Mouse (Mus musculus) G1E (cell line): ENCODE measurements around the gene Lgals4.

Experiments used
- CTCF ChIP-seq: IDR thresholded peaks from 2 replicates; pipeline ENCODE4 v1.5.1; 2012; ENCODE audit warnings: low read depth, low read length, inconsistent platforms, mixed read lengths
- GATA1 ChIP-seq: IDR thresholded peaks from 2 replicates; pipeline ENCODE4 v1.6.1; 2012; ENCODE audit warnings: borderline replicate concordance, low read length, inconsistent platforms, mixed read lengths
- POLR2AphosphoS5 ChIP-seq: IDR thresholded peaks from 2 replicates; pipeline ENCODE4 v1.6.1; 2012; ENCODE audit warnings: low read depth, low read length, inconsistent platforms; ENCODE audit not compliant: insufficient replicate concordance

- TF ChIP-seq CTCF (no peak), GATA1 (no peak), POLR2AphosphoS5 (no peak; the same call in 1 of the 2 replicates)
Measured at GRCm38 (mm10) chr7:28809401-28810089, 24.1 kb upstream of the Lgals4 start.
